8 mouse cellular contexts compared by ENCODE assay signal in the genomic region with DNA sequence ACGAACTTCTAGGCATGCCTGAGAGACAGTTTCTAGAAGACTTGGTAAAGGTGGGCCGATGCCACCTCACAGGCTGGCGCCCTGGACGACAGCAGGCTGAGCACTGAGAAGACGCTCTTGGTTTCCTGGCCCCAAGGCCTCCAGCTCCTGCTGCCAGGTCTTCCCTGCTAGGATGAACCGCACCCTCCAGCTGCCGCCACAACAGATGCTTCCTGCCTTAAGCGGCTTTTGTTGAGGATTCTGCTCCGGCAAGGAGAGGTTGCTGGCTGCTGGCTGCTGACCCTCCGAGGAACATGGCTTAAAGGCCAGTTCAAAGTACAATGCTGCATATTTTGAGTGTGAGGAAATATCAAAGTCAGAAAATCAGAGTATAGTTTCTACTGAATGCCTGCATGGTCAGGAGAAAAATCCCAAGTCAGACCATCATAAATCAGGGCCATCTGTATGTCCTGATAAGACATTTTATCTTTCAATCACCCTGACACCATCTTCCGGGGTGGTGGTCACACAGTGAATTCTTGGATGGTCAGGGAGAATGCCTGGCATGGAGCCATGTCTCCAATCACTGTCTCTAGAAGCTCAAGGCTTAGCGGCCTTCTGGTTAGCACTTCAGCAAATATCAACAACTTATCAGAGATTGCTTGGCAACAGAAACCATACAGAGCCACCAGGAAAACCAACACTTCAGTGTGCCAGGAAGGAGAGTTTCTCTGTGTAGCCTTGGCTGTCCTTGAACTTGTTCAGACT. TPM values are rescaled to one million over a fixed set of nuclear protein-coding genes. Genes with fewer than 3 reads are reported as not detected.
DNase-seq lines count a peak whose midpoint lies in the region; ATAC-seq and TF ChIP-seq lines count a peak whose summit lies in the region.

No protein-coding gene starts in this region.

- WGBS in kidney, embryonic 14.5 days, result 70% methylated on average over 12 of the region's 12 CpGs

- H3K4me2 ChIP-seq in kidney, embryonic 14.5 days (replicated peaks; ENCODE audit: low read depth, low read length), result no peak overlapping the region

- no peak overlapping the region for H3K9ac ChIP-seq in kidney, embryonic 14.5 days (ENCODE audit: low read depth, low read length)

- no peak overlapping the region for H3K4me3 ChIP-seq in kidney, embryonic 14.5 days (ENCODE audit: low read length)
- H3K4me3 ChIP-seq in cortical plate, adult 2 months (ENCODE audit: insufficient read depth, low read length), result no peak overlapping the region

- no peaks in the 10 kb centered on the region for H3K27me3 ChIP-seq in kidney, embryonic 14.5 days (ENCODE audit: control insufficient read depth, insufficient read depth, low read length)

- no peaks in the 10 kb centered on the region for H3K9me3 ChIP-seq in kidney, embryonic 14.5 days (ENCODE audit: control insufficient read depth, low read length)

- no peak for TF ChIP-seq CTCF in cortical plate, adult 2 months (IDR thresholded peaks at IDR 0.05; ENCODE audit: extremely low read depth, insufficient read depth, low read length)

- ATAC-seq in kidney, embryonic 14.5 days (ENCODE audit: low FRiP score, low TSS enrichment), result no peak

- H3K4me1 ChIP-seq in kidney, embryonic 14.5 days (ENCODE audit: control insufficient read depth, insufficient read depth, low read length), result peaks cover 3% of the 10 kb centered on the region; the same call in 1 of the 2 replicates
- no peaks in the 10 kb centered on the region for H3K4me1 ChIP-seq in cortical plate, adult 2 months (ENCODE audit: control insufficient read depth, insufficient read depth, low read length)

- H3K36me3 ChIP-seq in kidney, embryonic 14.5 days (ENCODE audit: control insufficient read depth, insufficient read depth, low read length), result no peaks in the 10 kb centered on the region

- TF ChIP-seq POLR2A in cortical plate, adult 2 months (IDR thresholded peaks at IDR 0.05; ENCODE audit: extremely low read depth, insufficient read depth, low read length), result no peak

- peak; percentile 52 for DNase-seq in kidney, adult 11 months
- peak; percentile 56 for DNase-seq in heart, postnatal 4 days
- peak; percentile 75 for DNase-seq in lung, postnatal 14 days
- DNase-seq in thymus, adult 18-20 months, result no peak
- no peak for DNase-seq in frontal cortex, postnatal 36 days (ENCODE audit: low spot score in 2 of 2)
- no peak for DNase-seq in neural tube, embryonic 10.5 days (ENCODE audit: extremely low spot score, low spot score)

- no peak overlapping the region for H3K27ac ChIP-seq in kidney, embryonic 14.5 days (ENCODE audit: low read depth, low read length)
- peak overlapping the region; percentile 10; the same call in 1 of the 2 replicates for H3K27ac ChIP-seq in cortical plate, adult 2 months (ENCODE audit: insufficient read depth, low read length)

RNA-seq across cellular contexts. Expression of a gene that starts 9.6 kb away (rescaled TPM):
- polyA plus RNA-seq in kidney, embryonic 14.5 days (2014; fragmentation: Nextera tagmentation; extraction: Ambion mirVana), result 2.0 and 2.4 TPM in 2 replicates
- 18.5 and 18.6 TPM in 2 replicates for polyA plus RNA-seq in cortical plate, adult 2 months (2012; rRNA removed)
- total RNA-seq in heart, postnatal 4 days (2021), result 10 to 100 TPM; 25.1 to 29.4 TPM

Comparison
In these comparisons a context has a peak if more than half of its experiments do, and no peak if none do; other contexts are left out.
1. DNase-seq: peak in kidney, adult 11 months (single experiment), heart, postnatal 4 days (single experiment) and lung, postnatal 14 days (single experiment); none in thymus, adult 18-20 months (0 of 2), frontal cortex, postnatal 36 days (0 of 2) and neural tube, embryonic 10.5 days (single experiment).